Mouse (Mus musculus): ENCODE data around the gene Slbp. TPM values are rescaled to one million over a fixed set of nuclear protein-coding genes. Genes with fewer than 3 reads are reported as not detected.

The Slbp gene
- total and polyA plus RNA-seq, 3 experiments: 233 to 731 (median 255) TPM

DNA sequence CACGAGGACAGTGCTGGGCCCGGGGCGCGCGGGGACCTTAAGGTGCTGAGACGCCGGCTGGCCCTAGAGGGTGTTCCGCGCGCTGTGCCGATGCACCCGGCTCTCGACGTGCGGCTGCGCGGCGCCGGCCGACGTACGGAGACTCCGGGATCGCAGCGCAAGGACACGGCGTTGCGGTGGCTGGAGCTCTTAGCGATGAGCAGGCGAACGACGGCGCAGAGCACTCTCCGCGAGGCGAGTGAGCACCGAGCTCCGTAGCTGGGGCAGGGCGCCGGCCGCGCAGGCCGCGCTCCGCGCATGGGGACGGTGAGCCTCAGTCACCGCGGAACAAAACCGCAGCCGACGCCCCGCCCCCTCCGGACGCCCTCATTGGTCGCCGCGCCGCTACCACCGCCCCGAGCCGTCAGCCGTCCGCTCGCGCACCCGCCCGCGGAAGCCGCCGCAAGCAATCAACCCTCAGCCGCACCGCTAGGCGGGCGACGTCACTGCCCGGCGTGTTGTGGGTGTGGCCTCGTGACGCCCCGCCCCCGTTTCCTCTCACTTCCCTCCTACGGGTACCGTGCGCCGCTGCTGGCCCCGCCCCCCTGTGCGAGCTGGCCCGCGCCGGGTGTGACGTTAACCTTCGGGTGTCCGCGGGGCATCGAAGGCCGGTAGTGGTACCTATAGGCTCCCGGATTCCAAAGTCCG lies 22.9 kb downstream of the Slbp start, which contains the start of the genes Fam53a and Gm9903 (continued):
- TF ChIP-seq ZMIZ1 (IDR thresholded peaks at IDR 0.05; ENCODE audit: low read depth, low read length): peak; percentile 98
- peak; percentile 84 for TF ChIP-seq SIN3A (IDR thresholded peaks at IDR 0.05; ENCODE audit: low read length)
- TF ChIP-seq GABPA (IDR thresholded peaks at IDR 0.05; ENCODE audit: low read depth, low read length): 0 out of 2 replicates have a peak, but pooled peaks have one; percentile 14
- TF ChIP-seq TAL1 (IDR thresholded peaks at IDR 0.05; ENCODE audit: low read length): no peak
- no peak for TF ChIP-seq CHD2 (IDR thresholded peaks at IDR 0.05; ENCODE audit: low read length)
- TF ChIP-seq EP300 (IDR thresholded peaks at IDR 0.05; ENCODE audit: low read depth in 1 of 2, low read length in 2 of 2): 0 out of 4 replicates have a peak, but pooled peaks of 1 of the 2 experiments have one; percentile 13
- 0 out of 2 replicates have a peak, but pooled peaks have one; percentile 7 for TF ChIP-seq ZKSCAN1 (IDR thresholded peaks at IDR 0.05; ENCODE audit: low read depth, low read length)
- TF ChIP-seq ELF1 (IDR thresholded peaks at IDR 0.05; ENCODE audit: low read depth, low read length): peak; percentile 79
- TF ChIP-seq MAFK (IDR thresholded peaks at IDR 0.05; ENCODE audit: borderline replicate concordance, low read depth, low read length): no peak
- TF ChIP-seq TBP (IDR thresholded peaks at IDR 0.05; ENCODE audit: low read depth, low read length): peak; percentile 58; the same call in 1 of the 2 replicates
- TF ChIP-seq TCF12 (IDR thresholded peaks at IDR 0.05; ENCODE audit: low read depth, low read length): peak; percentile 67
- TF ChIP-seq NRF1 (IDR thresholded peaks at IDR 0.05; ENCODE audit: insufficient read depth, low read depth, low read length, poor library complexity, severe bottlenecking): peak; percentile 69
- TF ChIP-seq ZNF384 (IDR thresholded peaks at IDR 0.05; ENCODE audit: low read depth, low read length): no peak
- TF ChIP-seq UBTF (IDR thresholded peaks at IDR 0.05; ENCODE audit: borderline replicate concordance, insufficient read depth, low read depth, low read length): peak; percentile 89; the same call in 1 of the 2 replicates
- peak; percentile 61; the same call in 1 of the 2 replicates for TF ChIP-seq KAT2A (conservative IDR thresholded peaks at IDR 0.05; ENCODE audit: low read depth, low read length)
- TF ChIP-seq POLR2AphosphoS2 (IDR thresholded peaks at IDR 0.05; ENCODE audit: low read length): peak; percentile 98
- TF ChIP-seq MYC (IDR thresholded peaks at IDR 0.05; ENCODE audit: low read depth, low read length): peak; percentile 48; the same call in 1 of the 2 replicates
- TF ChIP-seq RCOR1 (IDR thresholded peaks at IDR 0.05; ENCODE audit: low read depth, low read length): 0 out of 2 replicates have a peak, but pooled peaks have one; percentile 28
- peak; percentile 34; the same call in 1 of the 2 replicates for TF ChIP-seq ETS1 (IDR thresholded peaks at IDR 0.05; ENCODE audit: low read depth, low read length)
- peak; percentile 48; the same call in 1 of the 2 replicates for TF ChIP-seq MAZ (IDR thresholded peaks at IDR 0.05; ENCODE audit: low read depth, low read length)
- TF ChIP-seq MXI1 (IDR thresholded peaks at IDR 0.05; ENCODE audit: low read depth, low read length): peak; percentile 89
- no peak for TF ChIP-seq CTCF (IDR thresholded peaks at IDR 0.05 in 2 of 3, conservative IDR thresholded peaks at IDR 0.05 in 1 of 3; ENCODE audit: control insufficient read depth in 1 of 3, insufficient read depth in 1 of 3, low read depth in 2 of 3, low read length in 3 of 3, poor library complexity in 1 of 3, severe bottlenecking in 1 of 3)

Data from MEL (cell line).